In genomic region chr6:128841327-128842089, GRCm38 (mm10) we compare ENCODE assay signal across 9 mouse cellular contexts. TPM values are rescaled to one million over a fixed set of nuclear protein-coding genes. Genes with fewer than 3 reads are reported as not detected.
DNase-seq lines count a peak whose midpoint lies in the region; ATAC-seq and TF ChIP-seq lines count a peak whose summit lies in the region.
"Had no signal": no experiment of that assay in that cellular context is flagged by ENCODE, and none has a peak within 500 bp of the region (broad histone marks: within the 10 kb centered on the region; RNA-seq: fewer than 3 reads in every experiment).

No protein-coding gene starts in this region.

- no peak for TF ChIP-seq POLR2A in thymus, adult 2 months (IDR thresholded peaks at IDR 0.05; ENCODE audit: control insufficient read depth, extremely low read depth, insufficient read depth, low read length, poor library complexity)

- no peaks in the 10 kb centered on the region for H3K36me3 ChIP-seq in lung, embryonic 15.5 days
- no peaks in the 10 kb centered on the region for H3K36me3 ChIP-seq in forebrain, embryonic 16.5 days (ENCODE audit: control insufficient read depth, insufficient read depth)
- H3K36me3 ChIP-seq in liver, embryonic 13.5 days = no peaks in the 10 kb centered on the region
- no peaks in the 10 kb centered on the region for H3K36me3 ChIP-seq in stomach, embryonic 16.5 days (ENCODE audit: control insufficient read depth, insufficient read depth, low read length)
- no peaks in the 10 kb centered on the region for H3K36me3 ChIP-seq in thymus, adult 2 months (ENCODE audit: control insufficient read depth, insufficient read depth, low read length)

- H3K4me3 ChIP-seq in lung, embryonic 15.5 days = peak overlapping the region; percentile 78
- H3K4me3 ChIP-seq in forebrain, embryonic 16.5 days (replicated peaks; ENCODE audit: low read length) = peak overlapping the region; percentile 94
- peak overlapping the region; percentile 77 for H3K4me3 ChIP-seq in liver, embryonic 13.5 days (replicated peaks)
- peak overlapping the region; percentile 73 for H3K4me3 ChIP-seq in stomach, embryonic 16.5 days (replicated peaks; ENCODE audit: low read length)
- no peak overlapping the region for H3K4me3 ChIP-seq in thymus, adult 2 months (ENCODE audit: control insufficient read depth, insufficient read depth, low read length)

- 39% methylated on average over 4 of the region's 4 CpGs for WGBS in lung, embryonic 15.5 days
- WGBS in forebrain, embryonic 16.5 days = 41% methylated on average over 4 of the region's 4 CpGs
- WGBS in liver, embryonic 13.5 days (ENCODE audit: insufficient replicate concordance) = 30% methylated on average over 4 of the region's 4 CpGs
- 48% methylated on average over 4 of the region's 4 CpGs for WGBS in stomach, embryonic 16.5 days
- 76% methylated on average over 4 of the region's 4 CpGs for WGBS in thymus, adult 2 months

- peak overlapping the region; percentile 77; the same call in 1 of the 2 replicates for H3K9ac ChIP-seq in lung, embryonic 15.5 days
- H3K9ac ChIP-seq in forebrain, embryonic 16.5 days (replicated peaks; ENCODE audit: low read depth, low read length) = no peak overlapping the region; the same call in 1 of the 2 replicates
- no peak overlapping the region for H3K9ac ChIP-seq in liver, embryonic 13.5 days
- H3K9ac ChIP-seq in stomach, embryonic 16.5 days (ENCODE audit: low read length) = peak overlapping the region; percentile 90

- H3K9me3 ChIP-seq in lung, embryonic 15.5 days = no peaks in the 10 kb centered on the region
- H3K9me3 ChIP-seq in forebrain, embryonic 16.5 days (ENCODE audit: control insufficient read depth, low read length) = no peaks in the 10 kb centered on the region
- H3K9me3 ChIP-seq in liver, embryonic 13.5 days (replicated peaks) = no peaks in the 10 kb centered on the region
- no peaks in the 10 kb centered on the region for H3K9me3 ChIP-seq in stomach, embryonic 16.5 days (replicated peaks; ENCODE audit: control insufficient read depth, low read length)

- peaks cover 29% of the 10 kb centered on the region for H3K4me1 ChIP-seq in lung, embryonic 15.5 days
- peaks cover 27% of the 10 kb centered on the region for H3K4me1 ChIP-seq in forebrain, embryonic 16.5 days (replicated peaks; ENCODE audit: control insufficient read depth, insufficient read depth, low read length)
- H3K4me1 ChIP-seq in liver, embryonic 13.5 days (replicated peaks) = peaks cover 60% of the 10 kb centered on the region
- H3K4me1 ChIP-seq in stomach, embryonic 16.5 days (ENCODE audit: control insufficient read depth, insufficient read depth, low read length) = peaks cover 16% of the 10 kb centered on the region; the same call in 1 of the 2 replicates
- peaks cover 13% of the 10 kb centered on the region for H3K4me1 ChIP-seq in thymus, adult 2 months (replicated peaks; ENCODE audit: control insufficient read depth, insufficient read depth, low read length)

- no peak for TF ChIP-seq CTCF in thymus, adult 2 months (IDR thresholded peaks at IDR 0.05; ENCODE audit: borderline replicate concordance, control insufficient read depth, extremely low read depth, insufficient read depth, low read length, poor library complexity)

- H3K27ac ChIP-seq in lung, embryonic 15.5 days = peak overlapping the region; percentile 99
- H3K27ac ChIP-seq in forebrain, embryonic 16.5 days (ENCODE audit: low read length) = no peak overlapping the region
- no peak overlapping the region for H3K27ac ChIP-seq in liver, embryonic 13.5 days
- H3K27ac ChIP-seq in stomach, embryonic 16.5 days (ENCODE audit: low read length) = peak overlapping the region; percentile 97; the same call in 1 of the 2 replicates
- H3K27ac ChIP-seq in thymus, adult 2 months (ENCODE audit: control insufficient read depth, insufficient read depth, low read length) = no peak overlapping the region

- no peak for ATAC-seq in lung, embryonic 15.5 days (ENCODE audit: borderline replicate concordance, extremely low read depth, low FRiP score, low TSS enrichment)
- ATAC-seq in forebrain, embryonic 16.5 days = no peak
- no peak for ATAC-seq in liver, embryonic 13.5 days (ENCODE audit: low read depth)
- ATAC-seq in stomach, embryonic 16.5 days (ENCODE audit: insufficient read depth, low FRiP score) = no peak

- peak overlapping the region; percentile 81 for H3K4me2 ChIP-seq in lung, embryonic 15.5 days
- H3K4me2 ChIP-seq in forebrain, embryonic 16.5 days (ENCODE audit: low read length) = peak overlapping the region; percentile 75
- peak overlapping the region; percentile 93 for H3K4me2 ChIP-seq in liver, embryonic 13.5 days
- H3K4me2 ChIP-seq in stomach, embryonic 16.5 days (ENCODE audit: low read depth, low read length) = peak overlapping the region; percentile 68

- intact Hi-C loops in left cerebral cortex, postnatal 36 days (cut with DNase I) = loop anchor here (2.0 to 5.0 kb wide), 2 partner anchors 39 to 691 kb away; partner anchors contain the start of gene Gabarapl1

- H3K27me3 ChIP-seq in lung, embryonic 15.5 days = no peaks in the 10 kb centered on the region
- no peaks in the 10 kb centered on the region for H3K27me3 ChIP-seq in forebrain, embryonic 16.5 days (replicated peaks; ENCODE audit: control insufficient read depth, insufficient read depth, low read length)
- H3K27me3 ChIP-seq in liver, embryonic 13.5 days = no peaks in the 10 kb centered on the region
- H3K27me3 ChIP-seq in stomach, embryonic 16.5 days (ENCODE audit: control insufficient read depth, insufficient read depth, low read length) = no peaks in the 10 kb centered on the region
- H3K27me3 ChIP-seq in thymus, adult 2 months (ENCODE audit: control insufficient read depth, insufficient read depth, low read length) = no peaks in the 10 kb centered on the region

- DNase-seq in lung, postnatal 25 days (ENCODE audit: low spot score) = no peak
- DNase-seq in liver, embryonic 13.5 days = no peak
- DNase-seq in thymus, adult 2 months = no peak
- no peak for DNase-seq in left cerebral cortex, postnatal 36 days (ENCODE audit: low spot score in 2 of 2)

RNA-seq across cellular contexts. Expression of gene Klrb1b, which starts 15.4 kb away (rescaled TPM):
- 0.16 and 0.18 TPM in 2 replicates for polyA plus RNA-seq in lung, embryonic 15.5 days (2015; fragmentation: Nextera tagmentation; extraction: Ambion mirVana)
- polyA plus RNA-seq in forebrain, embryonic 16.5 days (2015; fragmentation: Nextera tagmentation; extraction: Ambion mirVana) = not detected in 2 replicates
- polyA plus RNA-seq in liver, embryonic 13.5 days (2015; fragmentation: Nextera tagmentation; extraction: Ambion mirVana) = 0.09 TPM in 1 of 2 replicates, not detected in the other
- 0.56 and 0.81 TPM in 2 replicates for polyA plus RNA-seq in stomach, embryonic 16.5 days (2015; fragmentation: Nextera tagmentation; extraction: Ambion mirVana)
- polyA plus RNA-seq in thymus, adult 2 months (2012; rRNA removed) = 0.54 and 0.85 TPM in 2 replicates
- not detected for total RNA-seq in left cerebral cortex, postnatal 36 days (2021)
- total RNA-seq: layer of hippocampus, postnatal 14 days had no signal
- polyA plus RNA-seq: testis, adult 2 months had no signal

RNA-seq across cellular contexts. Expression of gene Gm44511, which starts 15.4 kb away (rescaled TPM):
- polyA plus RNA-seq in lung, embryonic 15.5 days (2015; fragmentation: Nextera tagmentation; extraction: Ambion mirVana) = not detected in 2 replicates
- polyA plus RNA-seq in forebrain, embryonic 16.5 days (2015; fragmentation: Nextera tagmentation; extraction: Ambion mirVana) = not detected in 2 replicates
- 0.20 TPM in 1 of 2 replicates, not detected in the other for polyA plus RNA-seq in liver, embryonic 13.5 days (2015; fragmentation: Nextera tagmentation; extraction: Ambion mirVana)
- 0.44 TPM in 1 of 2 replicates, not detected in the other for polyA plus RNA-seq in stomach, embryonic 16.5 days (2015; fragmentation: Nextera tagmentation; extraction: Ambion mirVana)
- 0.59 TPM in 1 of 2 replicates, not detected in the other for polyA plus RNA-seq in thymus, adult 2 months (2012; rRNA removed)
- not detected for total RNA-seq in left cerebral cortex, postnatal 36 days (2021)
- total RNA-seq: layer of hippocampus, postnatal 14 days had no signal
- polyA plus RNA-seq: testis, adult 2 months had no signal

RNA-seq across cellular contexts. Expression of gene Clec2i, which starts 45.9 kb away (rescaled TPM):
- polyA plus RNA-seq in lung, embryonic 15.5 days (2015; fragmentation: Nextera tagmentation; extraction: Ambion mirVana) = 0.24 and 0.32 TPM in 2 replicates
- not detected in 2 replicates for polyA plus RNA-seq in forebrain, embryonic 16.5 days (2015; fragmentation: Nextera tagmentation; extraction: Ambion mirVana)
- 0.09 and 0.16 TPM in 2 replicates for polyA plus RNA-seq in liver, embryonic 13.5 days (2015; fragmentation: Nextera tagmentation; extraction: Ambion mirVana)
- 0.17 and 0.25 TPM in 2 replicates for polyA plus RNA-seq in stomach, embryonic 16.5 days (2015; fragmentation: Nextera tagmentation; extraction: Ambion mirVana)
- polyA plus RNA-seq in thymus, adult 2 months (2012; rRNA removed) = 9.6 and 12.1 TPM in 2 replicates
- not detected for total RNA-seq in left cerebral cortex, postnatal 36 days (2021)
- polyA plus RNA-seq: testis, adult 2 months had no signal

RNA-seq across cellular contexts. Expression of gene BC035044, which starts 49.4 kb away (rescaled TPM):
- 0.83 and 1.4 TPM in 2 replicates for polyA plus RNA-seq in lung, embryonic 15.5 days (2015; fragmentation: Nextera tagmentation; extraction: Ambion mirVana)
- 0.31 and 0.34 TPM in 2 replicates for polyA plus RNA-seq in forebrain, embryonic 16.5 days (2015; fragmentation: Nextera tagmentation; extraction: Ambion mirVana)
- polyA plus RNA-seq in liver, embryonic 13.5 days (2015; fragmentation: Nextera tagmentation; extraction: Ambion mirVana) = 6.9 and 7.6 TPM in 2 replicates
- 1.5 and 2.1 TPM in 2 replicates for polyA plus RNA-seq in stomach, embryonic 16.5 days (2015; fragmentation: Nextera tagmentation; extraction: Ambion mirVana)
- polyA plus RNA-seq in thymus, adult 2 months (2012; rRNA removed) = 17.8 and 18.6 TPM in 2 replicates
- total RNA-seq in left cerebral cortex, postnatal 36 days (2021) = 1 to 10 TPM; 1.3 to 1.4 TPM

RNA-seq across cellular contexts. Expression of gene Klrb1c, which starts 52.5 kb away (rescaled TPM):
- 0.15 and 0.16 TPM in 2 replicates for polyA plus RNA-seq in lung, embryonic 15.5 days (2015; fragmentation: Nextera tagmentation; extraction: Ambion mirVana)
- 0.15 TPM in 1 of 2 replicates, not detected in the other for polyA plus RNA-seq in forebrain, embryonic 16.5 days (2015; fragmentation: Nextera tagmentation; extraction: Ambion mirVana)
- polyA plus RNA-seq in liver, embryonic 13.5 days (2015; fragmentation: Nextera tagmentation; extraction: Ambion mirVana) = 0.08 and 0.10 TPM in 2 replicates
- polyA plus RNA-seq in stomach, embryonic 16.5 days (2015; fragmentation: Nextera tagmentation; extraction: Ambion mirVana) = 0.25 and 0.27 TPM in 2 replicates
- polyA plus RNA-seq in thymus, adult 2 months (2012; rRNA removed) = 0.96 and 2.6 TPM in 2 replicates
- not detected for total RNA-seq in left cerebral cortex, postnatal 36 days (2021)
- total RNA-seq: layer of hippocampus, postnatal 14 days had no signal

Comparison
In these comparisons a context has a peak if more than half of its experiments do, and no peak if none do; other contexts are left out.
1. H3K27ac ChIP-seq: peak in lung, embryonic 15.5 days (single experiment) and stomach, embryonic 16.5 days (single experiment); none in forebrain, embryonic 16.5 days (single experiment), liver, embryonic 13.5 days (single experiment) and thymus, adult 2 months (single experiment).
2. H3K9ac ChIP-seq: peak in lung, embryonic 15.5 days (single experiment) and stomach, embryonic 16.5 days (single experiment); none in forebrain, embryonic 16.5 days (single experiment) and liver, embryonic 13.5 days (single experiment).
3. Peak in every context shown above with its lines, with median percentiles within 50 percentile points of each other: H3K4me2 ChIP-seq.